Mouse (Mus musculus) embryo, embryonic 10.5 days (tissue): Measurements from ENCODE around the gene Zfp146.
A peak's percentile ranks its signal among the peaks of the same experiment; 100 is the strongest.
"Not testable (repeated sequence)": the region's sequence is repeated elsewhere in the genome, so short reads cannot be mapped to it uniquely, and the experiment has no call there.

Experiments used
- DNase-seq: peaks from one replicate; pipeline ENCODE4 v3.0.0-alpha.2; 2015; ENCODE audit warnings: low spot score

The Zfp146 gene

GRCm38 (mm10) chr7:30121308-30122187 lies 48.0 kb downstream of the Zfp146 start, which contains the start of gene Zfp382:
Zfp382 (plus strand) TSS chr7:30121942.
- DNase-seq = peak; percentile 95

- DNase-seq = not testable (repeated sequence)
Measured at GRCm38 (mm10) chr7:30117935-30118334, 51.6 kb downstream of the Zfp146 start.

GRCm38 (mm10) chr7:30116076-30116475 lies 53.5 kb downstream of the Zfp146 start:
- DNase-seq = no peak
